ENCODE assay signal across 8 mouse cellular contexts in the genomic region with DNA sequence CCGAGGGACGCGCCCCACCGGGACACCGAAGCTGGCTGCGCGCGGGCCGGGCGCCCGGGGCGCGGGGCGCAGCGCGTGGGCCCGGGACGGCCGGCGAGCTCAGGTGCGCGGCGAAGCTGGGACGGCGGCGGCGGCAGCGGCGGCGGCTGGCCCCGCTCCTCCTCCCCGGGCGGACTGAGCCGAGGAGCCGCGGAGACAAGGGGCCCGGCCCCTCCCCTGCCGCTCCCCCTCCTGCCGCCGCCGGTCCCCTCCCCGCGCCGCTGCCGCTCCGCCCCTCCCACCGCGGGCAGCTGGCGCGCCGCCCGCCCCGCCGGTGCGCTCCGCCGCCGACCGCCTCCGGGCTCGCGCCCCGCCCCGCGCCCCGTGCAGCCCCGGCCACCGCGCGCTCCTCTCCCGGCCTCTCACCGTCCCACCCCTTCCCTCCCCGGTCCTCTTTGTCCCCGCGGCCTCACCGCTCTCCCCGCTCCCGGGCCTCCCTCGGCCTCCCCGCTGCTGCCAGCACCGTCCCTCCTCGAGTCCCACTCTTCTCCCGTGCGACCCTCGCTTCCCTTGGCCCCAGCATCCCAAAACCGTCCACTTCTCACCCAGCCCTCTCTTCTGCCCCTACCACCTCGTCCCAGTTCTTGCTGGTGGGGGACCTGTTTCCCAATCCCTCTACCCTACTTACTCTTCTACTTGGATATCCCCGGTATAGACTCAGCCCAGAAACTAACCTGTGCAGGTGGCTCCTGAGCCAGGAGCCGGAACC. TPM values are rescaled to one million over a fixed set of nuclear protein-coding genes. Genes with fewer than 3 reads are reported as not detected.
A peak's percentile ranks its signal among the peaks of the same experiment; 100 is the strongest.
DNase-seq lines count a peak whose midpoint lies in the region; ATAC-seq and TF ChIP-seq lines count a peak whose summit lies in the region.

A gene (minus strand): TSS at position 166 of the 748 bp plus-strand sequence.

- 0 out of 2 replicates have a peak, but pooled peaks cover 3% of the 10 kb centered on the region for H3K4me1 ChIP-seq in embryonic fibroblast, embryonic 13.5 days (ENCODE audit: control insufficient read depth, insufficient read depth, low read length)
- peaks cover 60% of the 10 kb centered on the region for H3K4me1 ChIP-seq in hindbrain, embryonic 10.5 days (replicated peaks)
- peaks cover 6% of the 10 kb centered on the region; the same call in 1 of the 2 replicates for H3K4me1 ChIP-seq in small intestine, adult 2 months (ENCODE audit: control insufficient read depth, insufficient read depth, insufficient read length, low read length)

- peaks cover 6% of the 10 kb centered on the region; the same call in 1 of the 2 replicates for H3K36me3 ChIP-seq in hindbrain, embryonic 10.5 days
- H3K36me3 ChIP-seq in small intestine, adult 2 months (ENCODE audit: control insufficient read depth, insufficient read depth, low read length), result no peaks in the 10 kb centered on the region

- H3K27ac ChIP-seq in embryonic fibroblast, embryonic 13.5 days (ENCODE audit: insufficient read depth, low read length), result no peak within 1 kb of the TSS
- peak within 1 kb of the TSS; percentile 99 for H3K27ac ChIP-seq in hindbrain, embryonic 10.5 days
- peak within 1 kb of the TSS; percentile 63 for H3K27ac ChIP-seq in small intestine, adult 2 months (ENCODE audit: insufficient read depth, low read depth, low read length)

- ATAC-seq in monocyte, adult 5-6 weeks (replicated peaks; ENCODE audit: insufficient number of reproducible peaks, low FRiP score, low TSS enrichment, poor library complexity, severe bottlenecking), result no peak

- peak; percentile 40 for DNase-seq in right cerebral cortex, postnatal 25 days
- DNase-seq in right cerebral cortex, adult 2 months (ENCODE audit: low spot score in 2 of 2), result no peak
- DNase-seq in hindbrain, embryonic 10.5 days (ENCODE audit: low spot score), result peak; percentile 67
- no peak for DNase-seq in left cerebral cortex, adult 8-10 months (ENCODE audit: low spot score in 2 of 2)
- peak; percentile 38 for DNase-seq in lung, postnatal 25 days (ENCODE audit: low spot score)

- TF ChIP-seq POLR2A in embryonic fibroblast, embryonic 13.5 days (IDR thresholded peaks at IDR 0.05; ENCODE audit: low read depth, low read length), result no peak
- no peak for TF ChIP-seq POLR2A in small intestine, adult 2 months (IDR thresholded peaks at IDR 0.05; ENCODE audit: low read depth, low read length)

- WGBS in hindbrain, embryonic 10.5 days, result 3% methylated on average over 84 of the region's 89 CpGs
- WGBS in small intestine, adult 2 months, result 2% methylated on average over 57 of the region's 89 CpGs

- peak within 1 kb of the TSS; percentile 46 for H3K4me3 ChIP-seq in embryonic fibroblast, embryonic 13.5 days (ENCODE audit: insufficient read depth, low read length)
- peak within 1 kb of the TSS; percentile 80 for H3K4me3 ChIP-seq in hindbrain, embryonic 10.5 days
- H3K4me3 ChIP-seq in small intestine, adult 2 months (ENCODE audit: low read depth, low read length), result peak within 1 kb of the TSS; percentile 79

- H3K27me3 ChIP-seq in hindbrain, embryonic 10.5 days (ENCODE audit: insufficient read depth, poor library complexity, severe bottlenecking), result peaks cover 9% of the 10 kb centered on the region
- H3K27me3 ChIP-seq in small intestine, adult 2 months (ENCODE audit: control insufficient read depth, insufficient read depth, low read length), result no peaks in the 10 kb centered on the region

- no peak for TF ChIP-seq CTCF in embryonic fibroblast, embryonic 13.5 days (IDR thresholded peaks at IDR 0.05; ENCODE audit: borderline replicate concordance, insufficient read depth, low read length)
- TF ChIP-seq CTCF in small intestine, adult 2 months (IDR thresholded peaks at IDR 0.05; ENCODE audit: extremely low read depth, insufficient read length, insufficient replicate concordance, low read depth, low read length), result no peak

- H3K9me3 ChIP-seq in hindbrain, embryonic 10.5 days, result no peaks in the 10 kb centered on the region

RNA-seq across cellular contexts. Expression of the gene that starts here (rescaled TPM):
- polyA plus RNA-seq in embryonic fibroblast, embryonic 13.5 days (2011; ENCODE audit: insufficient read length, low read depth, missing spikeins), result 0.20 and 1.1 TPM in 2 replicates
- polyA plus RNA-seq in hindbrain, embryonic 10.5 days (2016; fragmentation: Nextera tagmentation; extraction: Ambion mirVana), result 15.0 and 24.4 TPM in 2 replicates
- 10 to 100 TPM; 20.6 to 22.6 (median 21.2) TPM for total RNA-seq in left cerebral cortex, adult 8-10 months (2022)
- polyA plus RNA-seq in small intestine, adult 2 months (2012; rRNA removed), result 9.8 and 19.4 TPM in 2 replicates
- not detected in 3 replicates for total RNA-seq in monocyte, adult 5-6 weeks (2017)

Comparison
In these comparisons a context has a peak if more than half of its experiments do, and no peak if none do; other contexts are left out.
1. RNA of the gene that starts here (total RNA-seq): 20.6 to 22.6 TPM in left cerebral cortex, adult 8-10 months; not detected in monocyte, adult 5-6 weeks; every median in the first group is over 10 times any median in the second.
2. DNase-seq: peak in right cerebral cortex, postnatal 25 days (single experiment), hindbrain, embryonic 10.5 days (single experiment) and lung, postnatal 25 days (single experiment); none in right cerebral cortex, adult 2 months (0 of 2) and left cerebral cortex, adult 8-10 months (0 of 2).
3. Peak in every context shown above with its lines, with median percentiles within 50 percentile points of each other: H3K4me3 ChIP-seq.